ENCODE assay signal across 7 mouse cellular contexts in the genomic region with DNA sequence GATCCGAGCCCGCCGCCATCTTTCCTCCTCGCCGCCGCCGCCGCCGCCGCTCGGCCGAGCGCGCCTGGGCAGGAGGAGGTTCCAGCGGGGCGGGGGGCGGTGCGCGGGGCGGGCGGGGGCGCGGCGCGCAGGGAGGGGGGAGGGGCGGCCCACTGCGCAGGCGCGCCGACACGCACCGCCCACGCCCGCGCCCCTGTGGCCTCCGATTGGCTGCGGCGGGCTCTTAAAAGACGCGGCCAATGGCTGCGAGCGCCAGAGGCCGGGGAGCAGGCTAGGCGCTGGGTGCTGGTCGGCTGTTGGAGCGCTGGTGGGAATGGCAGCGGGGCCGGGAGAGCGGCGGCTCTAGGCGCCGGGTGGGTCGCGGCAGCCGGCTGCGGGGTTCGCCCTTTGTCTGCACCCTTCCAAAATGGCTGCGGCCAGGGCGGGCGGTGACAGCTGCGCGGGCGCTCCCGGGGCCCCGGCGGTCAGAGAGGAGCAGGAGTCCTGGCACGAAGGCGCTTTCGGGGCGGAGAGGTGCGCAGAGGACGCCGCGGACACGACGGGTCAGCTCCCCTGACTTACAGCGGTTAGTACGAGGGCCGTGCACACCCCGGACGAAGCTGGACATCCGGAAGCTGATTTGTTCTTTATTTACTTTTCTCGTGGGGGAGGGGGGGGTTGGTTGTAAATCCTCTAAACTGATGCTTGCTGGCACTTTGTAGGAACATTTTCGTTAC. TPM values are rescaled to one million over a fixed set of nuclear protein-coding genes. Genes with fewer than 3 reads are reported as not detected.
DNase-seq lines count a peak whose midpoint lies in the region; ATAC-seq and TF ChIP-seq lines count a peak whose summit lies in the region.

A gene (minus strand): TSS at position 19 of the 716 bp plus-strand sequence.

- no peaks in the 10 kb centered on the region for H3K27me3 ChIP-seq in embryonic facial prominence, embryonic 11.5 days (ENCODE audit: control insufficient read depth, insufficient read depth, low read length)
- no peaks in the 10 kb centered on the region for H3K27me3 ChIP-seq in kidney, adult 2 months (replicated peaks; ENCODE audit: control insufficient read depth, insufficient read depth, low read length)
- H3K27me3 ChIP-seq in limb, embryonic 12.5 days: peaks cover 3% of the 10 kb centered on the region; the same call in 1 of the 2 replicates
- H3K27me3 ChIP-seq in midbrain, embryonic 14.5 days (ENCODE audit: control insufficient read depth, insufficient read depth, low read length): no peaks in the 10 kb centered on the region

- DNase-seq in adrenal gland, postnatal 25 days: peak; percentile 92
- peak; percentile 93 for DNase-seq in embryonic facial prominence, embryonic 11.5 days (ENCODE audit: low spot score)
- DNase-seq in heart, adult 18-20 months: peak; percentile 93 to 94
- DNase-seq in kidney, adult 2 months: peak; percentile 92
- peak; percentile 95 for DNase-seq in midbrain, embryonic 14.5 days
- peak; percentile 86 for DNase-seq in spleen, adult 12 weeks (ENCODE audit: low spot score)

- peaks cover 3% of the 10 kb centered on the region for H3K4me1 ChIP-seq in embryonic facial prominence, embryonic 11.5 days (ENCODE audit: control insufficient read depth, insufficient read depth, low read length)
- H3K4me1 ChIP-seq in kidney, adult 2 months (ENCODE audit: control insufficient read depth, insufficient read depth, low read length): peaks cover 21% of the 10 kb centered on the region
- peaks cover 36% of the 10 kb centered on the region for H3K4me1 ChIP-seq in limb, embryonic 12.5 days (replicated peaks)
- peaks cover 32% of the 10 kb centered on the region for H3K4me1 ChIP-seq in midbrain, embryonic 14.5 days (ENCODE audit: control insufficient read depth, insufficient read depth, low read length)

- peak within 1 kb of the TSS; percentile 92 for H3K9ac ChIP-seq in embryonic facial prominence, embryonic 11.5 days (replicated peaks; ENCODE audit: low read length)
- H3K9ac ChIP-seq in limb, embryonic 12.5 days (replicated peaks): peak within 1 kb of the TSS; percentile 93
- peak within 1 kb of the TSS; percentile 92 for H3K9ac ChIP-seq in midbrain, embryonic 14.5 days (replicated peaks; ENCODE audit: low read length)

- under 1% methylated on average over 57 of the region's 84 CpGs for WGBS in embryonic facial prominence, embryonic 11.5 days
- under 1% methylated on average over 74 of the region's 84 CpGs for WGBS in kidney, adult 2 months
- under 1% methylated on average over 57 of the region's 84 CpGs for WGBS in limb, embryonic 12.5 days
- under 1% methylated on average over 57 of the region's 84 CpGs for WGBS in midbrain, embryonic 14.5 days

- TF ChIP-seq CTCF in kidney, adult 2 months (conservative IDR thresholded peaks at IDR 0.05; ENCODE audit: insufficient read depth, insufficient read length, low read depth, low read length): no peak

- peak within 1 kb of the TSS; percentile 75 for H3K4me3 ChIP-seq in embryonic facial prominence, embryonic 11.5 days (ENCODE audit: low read depth, low read length)
- H3K4me3 ChIP-seq in kidney, adult 2 months (ENCODE audit: insufficient read depth, low read depth, low read length): peak within 1 kb of the TSS; percentile 99
- H3K4me3 ChIP-seq in limb, embryonic 12.5 days (replicated peaks): peak within 1 kb of the TSS; percentile 73
- H3K4me3 ChIP-seq in midbrain, embryonic 14.5 days (replicated peaks; ENCODE audit: low read depth, low read length): peak within 1 kb of the TSS; percentile 80

- peak within 1 kb of the TSS; percentile 90 for H3K27ac ChIP-seq in embryonic facial prominence, embryonic 11.5 days (replicated peaks; ENCODE audit: low read depth, low read length)
- H3K27ac ChIP-seq in kidney, adult 2 months (ENCODE audit: insufficient read depth, low read depth, low read length): peak within 1 kb of the TSS; percentile 92
- H3K27ac ChIP-seq in limb, embryonic 12.5 days: peak within 1 kb of the TSS; percentile 97
- peak within 1 kb of the TSS; percentile 95 for H3K27ac ChIP-seq in midbrain, embryonic 14.5 days (replicated peaks; ENCODE audit: low read depth, low read length)

- TF ChIP-seq POLR2A in kidney, adult 2 months (IDR thresholded peaks at IDR 0.05; ENCODE audit: low read depth, low read length): peak; percentile 91

- H3K4me2 ChIP-seq in embryonic facial prominence, embryonic 11.5 days (ENCODE audit: low read depth, low read length): peak within 1 kb of the TSS; percentile 100
- H3K4me2 ChIP-seq in limb, embryonic 12.5 days: peak within 1 kb of the TSS; percentile 100
- H3K4me2 ChIP-seq in midbrain, embryonic 14.5 days (ENCODE audit: low read length): peak within 1 kb of the TSS; percentile 99

- H3K9me3 ChIP-seq in embryonic facial prominence, embryonic 11.5 days (replicated peaks; ENCODE audit: control insufficient read depth, low read length): no peaks in the 10 kb centered on the region
- H3K9me3 ChIP-seq in limb, embryonic 12.5 days: no peaks in the 10 kb centered on the region
- H3K9me3 ChIP-seq in midbrain, embryonic 14.5 days (ENCODE audit: control insufficient read depth, low read length): no peaks in the 10 kb centered on the region

- no peaks in the 10 kb centered on the region for H3K36me3 ChIP-seq in embryonic facial prominence, embryonic 11.5 days (replicated peaks; ENCODE audit: control insufficient read depth, insufficient read depth, low read depth, low read length)
- no peaks in the 10 kb centered on the region for H3K36me3 ChIP-seq in kidney, adult 2 months (ENCODE audit: control insufficient read depth, insufficient read depth, low read length)
- H3K36me3 ChIP-seq in limb, embryonic 12.5 days: no peaks in the 10 kb centered on the region
- no peaks in the 10 kb centered on the region for H3K36me3 ChIP-seq in midbrain, embryonic 14.5 days (ENCODE audit: control insufficient read depth, insufficient read depth, low read length)

- peak; percentile 92 for ATAC-seq in embryonic facial prominence, embryonic 11.5 days (replicated peaks; ENCODE audit: insufficient number of reproducible peaks, low FRiP score, low TSS enrichment, low read depth)
- ATAC-seq in limb, embryonic 12.5 days (ENCODE audit: insufficient number of reproducible peaks, insufficient read depth, low FRiP score, low TSS enrichment, low read depth): peak; percentile 93
- ATAC-seq in midbrain, embryonic 14.5 days (ENCODE audit: low FRiP score, low TSS enrichment): peak; percentile 95

RNA-seq across cellular contexts. Expression of the gene that starts here (rescaled TPM):
- total RNA-seq in adrenal gland, postnatal 25 days (2021): 18.8 and 25.3 TPM in 2 replicates
- polyA plus RNA-seq in embryonic facial prominence, embryonic 11.5 days (2014; fragmentation: Nextera tagmentation; extraction: Ambion mirVana): 4.4 and 4.9 TPM in 2 replicates
- 10 to 100 TPM; 17.1 to 17.7 TPM for total RNA-seq in heart, adult 18-20 months (2021)
- 7.3 and 8.9 TPM in 2 replicates for polyA plus RNA-seq in kidney, adult 2 months (2012; rRNA removed)
- polyA plus RNA-seq in limb, embryonic 12.5 days (2016; fragmentation: Nextera tagmentation; extraction: Ambion mirVana): 3.8 and 5.0 TPM in 2 replicates
- 5.4 and 5.9 TPM in 2 replicates for polyA plus RNA-seq in midbrain, embryonic 14.5 days (2014; fragmentation: Nextera tagmentation; extraction: Ambion mirVana)

Comparison
In these comparisons a context has a peak if more than half of its experiments do, and no peak if none do; other contexts are left out.
1. Peak in every context shown above with its lines: DNase-seq, ATAC-seq, H3K4me3 ChIP-seq and H3K27ac ChIP-seq.